9 mouse cellular contexts compared by ENCODE assay signal in the genomic region with DNA sequence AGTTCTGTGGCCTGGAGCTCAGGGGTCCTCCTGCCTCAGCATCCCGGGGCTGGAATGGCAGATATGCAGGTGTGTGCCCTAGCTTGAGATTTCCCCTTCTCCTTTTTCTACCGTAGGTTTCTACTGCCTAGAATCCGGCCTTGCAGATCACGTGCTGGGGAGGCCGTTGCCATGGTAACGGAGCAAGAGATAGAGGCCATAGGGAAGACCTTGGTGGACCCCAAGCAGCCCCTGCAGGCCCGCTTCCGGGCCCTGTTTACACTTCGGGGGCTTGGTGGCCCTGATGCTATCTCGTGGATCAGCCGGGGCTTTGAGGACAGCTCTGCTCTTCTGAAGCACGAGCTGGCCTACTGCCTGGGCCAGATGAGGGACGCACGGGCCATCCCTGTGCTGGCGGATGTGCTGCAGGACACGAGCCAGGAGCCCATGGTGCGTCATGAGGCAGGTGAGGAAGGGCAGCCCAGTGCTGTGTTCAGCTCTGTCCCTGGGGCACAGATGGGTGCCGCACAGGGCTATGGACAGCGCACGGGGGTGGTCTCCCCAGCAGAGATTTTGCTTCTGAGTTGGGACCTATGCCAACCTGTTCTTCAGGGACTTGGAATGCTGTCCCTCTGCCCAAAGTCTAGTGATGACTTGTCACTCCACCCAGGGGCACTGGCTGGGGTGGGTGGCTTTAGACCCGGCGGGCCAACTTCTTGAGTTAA. TPM values are rescaled to one million over a fixed set of nuclear protein-coding genes. Genes with fewer than 3 reads are reported as not detected.
A peak's percentile ranks its signal among the peaks of the same experiment; 100 is the strongest.
DNase-seq lines count a peak whose midpoint lies in the region; ATAC-seq and TF ChIP-seq lines count a peak whose summit lies in the region.
"Had no signal": no experiment of that assay in that cellular context is flagged by ENCODE, and none has a peak within 500 bp of the region (broad histone marks: within the 10 kb centered on the region; RNA-seq: fewer than 3 reads in every experiment).

No protein-coding gene starts in this region.

- intact Hi-C loops in left cerebral cortex, adult 2 months (cut with DNase I), result no loop called here

- no peak for TF ChIP-seq POLR2A in myocyte (IDR thresholded peaks at IDR 0.05; ENCODE audit: insufficient read length, low read depth)

- peak overlapping the region; percentile 86 for H3K4me3 ChIP-seq in left cerebral cortex, adult 2 months
- H3K4me3 ChIP-seq in embryonic facial prominence, embryonic 12.5 days, result peak overlapping the region; percentile 78; the same call in 1 of the 2 replicates
- H3K4me3 ChIP-seq in intestine, embryonic 14.5 days (ENCODE audit: low read depth, low read length), result 0 out of 2 replicates have a peak overlapping the region, but pooled peaks have one; percentile 97
- peak overlapping the region; percentile 95 for H3K4me3 ChIP-seq in myocyte

- H3K9ac ChIP-seq in embryonic facial prominence, embryonic 12.5 days, result peak overlapping the region; percentile 75; the same call in 1 of the 2 replicates
- H3K9ac ChIP-seq in intestine, embryonic 14.5 days (ENCODE audit: low read length), result 0 out of 2 replicates have a peak overlapping the region, but pooled peaks have one; percentile 87

- H3K79me2 ChIP-seq in myocyte (ENCODE audit: control insufficient read depth, insufficient read depth), result peaks cover 16% of the 10 kb centered on the region

- ATAC-seq in embryonic facial prominence, embryonic 12.5 days (ENCODE audit: insufficient number of reproducible peaks, insufficient read depth, low FRiP score, low TSS enrichment), result no peak
- no peak for ATAC-seq in intestine, embryonic 14.5 days (replicated peaks; ENCODE audit: low FRiP score, low TSS enrichment, low read depth)

- WGBS in embryonic facial prominence, embryonic 12.5 days, result 88% methylated on average over 22 of the region's 22 CpGs
- WGBS in intestine, embryonic 14.5 days, result 70% methylated on average over 22 of the region's 22 CpGs

- no peak for DNase-seq in left cerebral cortex, adult 2 months (ENCODE audit: extremely low spot score in 1 of 2, low spot score in 2 of 2)
- no peak for DNase-seq in left cerebral cortex, adult 8-10 months (ENCODE audit: low spot score in 2 of 2)
- no peak for DNase-seq in intestine, embryonic 14.5 days (ENCODE audit: low spot score)
- DNase-seq in urinary bladder, postnatal 4 days (ENCODE audit: low spot score in 2 of 2), result no peak
- no peak for DNase-seq in cerebellum, adult 8-10 months
- no peak for DNase-seq in right cerebral cortex, postnatal 36 days (ENCODE audit: low spot score in 2 of 2)
- DNase-seq: right cerebral cortex, postnatal 14 days had no signal

- peaks cover 33% of the 10 kb centered on the region for H3K36me3 ChIP-seq in embryonic facial prominence, embryonic 12.5 days
- peaks cover 32% of the 10 kb centered on the region for H3K36me3 ChIP-seq in intestine, embryonic 14.5 days (ENCODE audit: control insufficient read depth, insufficient read depth, low read length)
- peaks cover 17% of the 10 kb centered on the region for H3K36me3 ChIP-seq in myocyte (ENCODE audit: control insufficient read depth, insufficient read depth)

- peak overlapping the region; percentile 82 for H3K4me2 ChIP-seq in embryonic facial prominence, embryonic 12.5 days (replicated peaks)
- peak overlapping the region; percentile 96 for H3K4me2 ChIP-seq in intestine, embryonic 14.5 days (ENCODE audit: low read length)
- H3K4me2 ChIP-seq in myocyte (ENCODE audit: low read depth), result peak overlapping the region; percentile 88

- H3K9me3 ChIP-seq in embryonic facial prominence, embryonic 12.5 days, result no peaks in the 10 kb centered on the region
- no peaks in the 10 kb centered on the region for H3K9me3 ChIP-seq in intestine, embryonic 14.5 days (ENCODE audit: control insufficient read depth, low read length)

- TF ChIP-seq CTCF in left cerebral cortex, adult 2 months (IDR thresholded peaks at IDR 0.05), result no peak

- H3K27ac ChIP-seq in left cerebral cortex, adult 2 months, result no peak overlapping the region
- H3K27ac ChIP-seq in embryonic facial prominence, embryonic 12.5 days, result no peak overlapping the region
- H3K27ac ChIP-seq in intestine, embryonic 14.5 days (ENCODE audit: low read depth), result no peak overlapping the region

- peaks cover 22% of the 10 kb centered on the region for H3K4me1 ChIP-seq in embryonic facial prominence, embryonic 12.5 days
- peaks cover 14% of the 10 kb centered on the region for H3K4me1 ChIP-seq in intestine, embryonic 14.5 days (replicated peaks; ENCODE audit: control insufficient read depth, insufficient read depth, low read length)

- no peaks in the 10 kb centered on the region for H3K27me3 ChIP-seq in embryonic facial prominence, embryonic 12.5 days
- no peaks in the 10 kb centered on the region for H3K27me3 ChIP-seq in intestine, embryonic 14.5 days (replicated peaks; ENCODE audit: control insufficient read depth, insufficient read depth, low read length)
- H3K27me3 ChIP-seq in myocyte (ENCODE audit: control insufficient read depth, insufficient read depth, insufficient read length), result no peaks in the 10 kb centered on the region

- peak overlapping the region; percentile 55 for H3ac ChIP-seq in myocyte (ENCODE audit: control insufficient read depth, insufficient read length)

TF ChIP-seq in myocyte, 11 proteins besides CTCF, POLR2A, EP300 and RAD21:
- no peak for TF ChIP-seq E2F4 (IDR thresholded peaks at IDR 0.05; ENCODE audit: insufficient read depth)
- TF ChIP-seq TCF3 (IDR thresholded peaks at IDR 0.05; ENCODE audit: insufficient read length, low read depth), result no peak
- TF ChIP-seq MYOD1 (IDR thresholded peaks at IDR 0.05; ENCODE audit: control insufficient read depth in 1 of 3, insufficient read length in 2 of 3, low read depth in 2 of 3), result no peak
- TF ChIP-seq MAX (IDR thresholded peaks at IDR 0.05; ENCODE audit: low read depth), result no peak
- no peak for TF ChIP-seq POLR2AphosphoS2 (IDR thresholded peaks at IDR 0.05; ENCODE audit: insufficient read length, low read depth)
- no peak for TF ChIP-seq USF1 (IDR thresholded peaks at IDR 0.05; ENCODE audit: low read depth)
- TF ChIP-seq SRF (IDR thresholded peaks at IDR 0.05; ENCODE audit: control insufficient read depth, insufficient read length, low read depth), result no peak
- no peak for TF ChIP-seq CEBPB (IDR thresholded peaks at IDR 0.05; ENCODE audit: insufficient read depth, poor library complexity, severe bottlenecking)
- no peak for TF ChIP-seq MYOG (IDR thresholded peaks at IDR 0.05; ENCODE audit: control insufficient read depth in 1 of 3, insufficient read depth in 1 of 3, insufficient read length in 2 of 3, low read depth in 2 of 3)
- TF ChIP-seq TCF12 (IDR thresholded peaks at IDR 0.05; ENCODE audit: insufficient read depth, poor library complexity, severe bottlenecking), result no peak
- TF ChIP-seq REST (IDR thresholded peaks at IDR 0.05; ENCODE audit: insufficient read depth, insufficient read length), result no peak

RNA-seq across cellular contexts. Expression of a gene that starts 1.5 kb away (rescaled TPM):
- total RNA-seq in left cerebral cortex, adult 2 months (2021), result 1 to 10 TPM; 2.0 to 3.4 TPM
- total RNA-seq in left cerebral cortex, adult 8-10 months (2022), result 1 to 10 TPM; 2.0 to 5.2 (median 4.0) TPM
- polyA plus RNA-seq in embryonic facial prominence, embryonic 12.5 days (2016; fragmentation: Nextera tagmentation; extraction: Ambion mirVana), result 2.9 and 4.1 TPM in 2 replicates
- 2.4 and 4.2 TPM in 2 replicates for polyA plus RNA-seq in intestine, embryonic 14.5 days (2014; fragmentation: Nextera tagmentation; extraction: Ambion mirVana)
- 1.7 TPM for polyA plus RNA-seq in myocyte (2012; fragmentation: generic; extraction: Trizol)

RNA-seq across cellular contexts. Expression of a gene that starts 1.5 kb away (rescaled TPM):
- 10 to 100 TPM; 87.1 to 95.1 TPM for total RNA-seq in left cerebral cortex, adult 2 months (2021)
- total RNA-seq in left cerebral cortex, adult 8-10 months (2022), result 10 to 100 TPM; 81.4 to 89.7 (median 85.5) TPM
- polyA plus RNA-seq in embryonic facial prominence, embryonic 12.5 days (2016; fragmentation: Nextera tagmentation; extraction: Ambion mirVana), result 73.6 and 77.0 TPM in 2 replicates
- polyA plus RNA-seq in intestine, embryonic 14.5 days (2014; fragmentation: Nextera tagmentation; extraction: Ambion mirVana), result 70.7 and 70.8 TPM in 2 replicates
- 103 TPM for polyA plus RNA-seq in myocyte (2012; fragmentation: generic; extraction: Trizol)

RNA-seq across cellular contexts. Expression of a gene that starts 3.0 kb away (rescaled TPM):
- 1 to 10 TPM; 5.1 to 7.1 TPM for total RNA-seq in left cerebral cortex, adult 2 months (2021)
- total RNA-seq in left cerebral cortex, adult 8-10 months (2022), result 1 to 10 TPM; 2.5 to 3.3 (median 2.6) TPM
- polyA plus RNA-seq in embryonic facial prominence, embryonic 12.5 days (2016; fragmentation: Nextera tagmentation; extraction: Ambion mirVana), result 2.0 and 3.8 TPM in 2 replicates
- 0.37 and 0.44 TPM in 2 replicates for polyA plus RNA-seq in intestine, embryonic 14.5 days (2014; fragmentation: Nextera tagmentation; extraction: Ambion mirVana)
- polyA plus RNA-seq in myocyte (2012; fragmentation: generic; extraction: Trizol), result 0.73 TPM

RNA-seq across cellular contexts. Expression of a gene that starts 7.1 kb away (rescaled TPM):
- 1 to 10 TPM; 1.3 to 1.4 TPM for total RNA-seq in left cerebral cortex, adult 2 months (2021)
- 1 to 10 TPM in 2 of 4 experiments, under 1 TPM in 2; 0.50 to 1.6 (median 0.84) TPM for total RNA-seq in left cerebral cortex, adult 8-10 months (2022)
- polyA plus RNA-seq in embryonic facial prominence, embryonic 12.5 days (2016; fragmentation: Nextera tagmentation; extraction: Ambion mirVana), result 3.1 and 3.4 TPM in 2 replicates
- 99.8 and 125 TPM in 2 replicates for polyA plus RNA-seq in intestine, embryonic 14.5 days (2014; fragmentation: Nextera tagmentation; extraction: Ambion mirVana)
- 0.30 TPM for polyA plus RNA-seq in myocyte (2012; fragmentation: generic; extraction: Trizol)

RNA-seq across cellular contexts. Expression of a gene that starts 7.4 kb away (rescaled TPM):
- total RNA-seq in left cerebral cortex, adult 2 months (2021), result 10 to 100 TPM; 69.1 to 70.6 TPM
- total RNA-seq in left cerebral cortex, adult 8-10 months (2022), result 10 to 100 TPM; 66.8 to 73.4 (median 70.6) TPM
- 140 and 143 TPM in 2 replicates for polyA plus RNA-seq in embryonic facial prominence, embryonic 12.5 days (2016; fragmentation: Nextera tagmentation; extraction: Ambion mirVana)
- 93.3 and 93.9 TPM in 2 replicates for polyA plus RNA-seq in intestine, embryonic 14.5 days (2014; fragmentation: Nextera tagmentation; extraction: Ambion mirVana)
- polyA plus RNA-seq in myocyte (2012; fragmentation: generic; extraction: Trizol), result 42.0 TPM
